Mouse (Mus musculus) testis, adult 2 months (tissue): ENCODE results near the gene Cfap44.

Source experiments
- CTCF ChIP-seq: fragments of 200-500 bp; IDR thresholded peaks from 2 replicates; pipeline ENCODE4 v1.5.1; 2012; ENCODE audit warnings: low read depth, mild to moderate bottlenecking, inconsistent platforms, low read length, moderate library complexity; ENCODE audit not compliant: control insufficient read depth, insufficient read depth, insufficient replicate concordance
- POLR2A ChIP-seq: fragments of 200-500 bp; IDR thresholded peaks from 2 replicates; pipeline ENCODE4 v1.6.1; 2012; ENCODE audit warnings: low read depth, mild to moderate bottlenecking, inconsistent platforms, low read length, moderate library complexity; ENCODE audit not compliant: control insufficient read depth

DNA sequence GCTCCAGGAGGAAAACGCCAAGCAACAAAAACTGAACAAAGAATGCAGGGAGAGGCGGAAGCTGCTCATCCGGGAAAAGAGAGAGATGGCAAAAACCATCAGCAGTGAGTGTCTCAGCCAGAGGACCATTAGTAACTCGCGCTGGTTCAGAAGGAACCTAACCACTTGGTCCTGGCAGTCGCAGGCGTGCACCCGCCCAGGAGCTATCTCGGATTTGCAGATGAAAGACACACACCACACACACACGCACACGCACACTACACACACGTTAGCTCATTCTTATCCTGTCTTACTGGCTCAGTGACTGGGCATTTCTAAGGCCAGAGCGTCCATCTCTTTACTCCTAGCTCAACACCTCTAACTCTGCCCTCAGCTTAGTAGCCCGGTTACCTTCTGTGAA is 80.7 kb downstream of the Cfap44 start:
- TF ChIP-seq POLR2A (no peak), CTCF (no peak)
